Mouse (Mus musculus): ENCODE measurements around the gene Fbln5. TPM values are rescaled to one million over a fixed set of nuclear protein-coding genes. Genes with fewer than 3 reads are reported as not detected.

Fbln5 gene
- polyA plus RNA-seq, 1 experiment from 2014 or later = 14.5 TPM

GRCm38 (mm10) chr12:101776383-101776782, 42.5 kb downstream of the Fbln5 start:
- no peak overlapping the region for H3K4me3 ChIP-seq (ENCODE audit: low read depth, low read length)
- no peaks in the 10 kb centered on the region for H3K27me3 ChIP-seq (ENCODE audit: control insufficient read depth, insufficient read depth, low read length)
- no peaks in the 10 kb centered on the region for H3K9me3 ChIP-seq (ENCODE audit: control insufficient read depth, low read length)
- no peaks in the 10 kb centered on the region for H3K36me3 ChIP-seq (ENCODE audit: control insufficient read depth, insufficient read depth, low read length)
- no peak overlapping the region for H3K27ac ChIP-seq (ENCODE audit: low read depth, low read length)
- H3K4me1 ChIP-seq (ENCODE audit: control insufficient read depth, insufficient read depth, low read length) = no peaks in the 10 kb centered on the region
- H3K4me2 ChIP-seq = no peak overlapping the region
- no peak overlapping the region for H3K9ac ChIP-seq (ENCODE audit: low read length)
- ATAC-seq (ENCODE audit: low FRiP score) (no peak), DNase-seq (ENCODE audit: low spot score, missing footprints) (no peak)
- 79% methylated on average over 5 of the region's 5 CpGs for WGBS

- H3K4me1 ChIP-seq (ENCODE audit: control insufficient read depth, insufficient read depth, low read length) = no peaks in the 10 kb centered on the region
- WGBS = 75% methylated on average over 4 of the region's 4 CpGs
These were observed 44.7 kb downstream of the Fbln5 start for GRCm38 (mm10) chr12:101774116-101774515.

GRCm38 (mm10) chr12:101772962-101773361, 45.9 kb downstream of the Fbln5 start:
- H3K27me3 ChIP-seq (ENCODE audit: control insufficient read depth, insufficient read depth, low read length) = no peaks in the 10 kb centered on the region
- 66% methylated on average over 3 of the region's 3 CpGs for WGBS
- no peaks in the 10 kb centered on the region for H3K9me3 ChIP-seq (ENCODE audit: control insufficient read depth, low read length)
- no peak overlapping the region for H3K4me3 ChIP-seq (ENCODE audit: low read depth, low read length)
- H3K36me3 ChIP-seq (ENCODE audit: control insufficient read depth, insufficient read depth, low read length) = no peaks in the 10 kb centered on the region
- ATAC-seq (ENCODE audit: low FRiP score) (no peak), DNase-seq (ENCODE audit: low spot score, missing footprints) (no peak)
- H3K27ac ChIP-seq (ENCODE audit: low read depth, low read length) = no peak overlapping the region
- H3K4me2 ChIP-seq = no peak overlapping the region
- H3K4me1 ChIP-seq (ENCODE audit: control insufficient read depth, insufficient read depth, low read length) = no peaks in the 10 kb centered on the region
- H3K9ac ChIP-seq (ENCODE audit: low read length) = no peak overlapping the region

More at GRCm38 (mm10) chr12:101774116-101774515, 44.7 kb downstream of the Fbln5 start:
- DNase-seq (ENCODE audit: low spot score, missing footprints) = no peak
- no peaks in the 10 kb centered on the region for H3K36me3 ChIP-seq (ENCODE audit: control insufficient read depth, insufficient read depth, low read length)
- H3K9ac ChIP-seq (ENCODE audit: low read length) = no peak overlapping the region
- H3K4me3 ChIP-seq (ENCODE audit: low read depth, low read length) = no peak overlapping the region
- no peaks in the 10 kb centered on the region for H3K9me3 ChIP-seq (ENCODE audit: control insufficient read depth, low read length)
- no peak overlapping the region for H3K4me2 ChIP-seq
- no peak for ATAC-seq (ENCODE audit: low FRiP score)
- H3K27ac ChIP-seq (ENCODE audit: low read depth, low read length) = no peak overlapping the region
- H3K27me3 ChIP-seq (ENCODE audit: control insufficient read depth, insufficient read depth, low read length) = no peaks in the 10 kb centered on the region

GRCm38 (mm10) chr12:101770283-101771015, 48.4 kb downstream of the Fbln5 start:
- Histone ChIP-seq H3K4me3 (ENCODE audit: low read depth, low read length) (no peak overlapping the region), H3K9me3 (ENCODE audit: control insufficient read depth, low read length) (no peaks in the 10 kb centered on the region), H3K36me3 (ENCODE audit: control insufficient read depth, insufficient read depth, low read length) (no peaks in the 10 kb centered on the region), H3K9ac (ENCODE audit: low read length) (no peak overlapping the region), H3K4me2 (no peak overlapping the region), H3K27ac (ENCODE audit: low read depth, low read length) (no peak overlapping the region), H3K27me3 (ENCODE audit: control insufficient read depth, insufficient read depth, low read length) (no peaks in the 10 kb centered on the region), H3K4me1 (ENCODE audit: control insufficient read depth, insufficient read depth, low read length) (peaks cover 11% of the 10 kb centered on the region)
- 92% methylated on average over 5 of the region's 5 CpGs for WGBS
- ATAC-seq (ENCODE audit: low FRiP score) (no peak), DNase-seq (ENCODE audit: low spot score, missing footprints) (peak; percentile 17)

- DNase-seq (ENCODE audit: low spot score, missing footprints) (no peak), ATAC-seq (ENCODE audit: low FRiP score) (no peak)
- H3K4me3 ChIP-seq (ENCODE audit: low read depth, low read length) = no peak overlapping the region
- no peaks in the 10 kb centered on the region for H3K36me3 ChIP-seq (ENCODE audit: control insufficient read depth, insufficient read depth, low read length)
- H3K27ac ChIP-seq (ENCODE audit: low read depth, low read length) = no peak overlapping the region
- peaks cover 11% of the 10 kb centered on the region for H3K4me1 ChIP-seq (ENCODE audit: control insufficient read depth, insufficient read depth, low read length)
- H3K4me2 ChIP-seq = no peak overlapping the region
- H3K27me3 ChIP-seq (ENCODE audit: control insufficient read depth, insufficient read depth, low read length) = no peaks in the 10 kb centered on the region
- H3K9ac ChIP-seq (ENCODE audit: low read length) = no peak overlapping the region
- H3K9me3 ChIP-seq (ENCODE audit: control insufficient read depth, low read length) = no peaks in the 10 kb centered on the region
- WGBS = 63% methylated on average over 9 of the region's 9 CpGs
These were observed 51.4 kb downstream of the Fbln5 start for GRCm38 (mm10) chr12:101767306-101768053.

GRCm38 (mm10) chr12:101766228-101766852, 52.5 kb downstream of the Fbln5 start:
- no peak overlapping the region for H3K27ac ChIP-seq (ENCODE audit: low read depth, low read length)
- peaks cover 11% of the 10 kb centered on the region for H3K4me1 ChIP-seq (ENCODE audit: control insufficient read depth, insufficient read depth, low read length)
- H3K9me3 ChIP-seq (ENCODE audit: control insufficient read depth, low read length) = no peaks in the 10 kb centered on the region
- H3K9ac ChIP-seq (ENCODE audit: low read length) = no peak overlapping the region
- H3K4me2 ChIP-seq = no peak overlapping the region
- DNase-seq (ENCODE audit: low spot score, missing footprints) = no peak
- H3K36me3 ChIP-seq (ENCODE audit: control insufficient read depth, insufficient read depth, low read length) = no peaks in the 10 kb centered on the region
- peak; percentile 64 for ATAC-seq (ENCODE audit: low FRiP score)
- WGBS = 41% methylated on average over 3 of the region's 3 CpGs
- H3K27me3 ChIP-seq (ENCODE audit: control insufficient read depth, insufficient read depth, low read length) = no peaks in the 10 kb centered on the region
- no peak overlapping the region for H3K4me3 ChIP-seq (ENCODE audit: low read depth, low read length)

- no peaks in the 10 kb centered on the region for H3K9me3 ChIP-seq (ENCODE audit: control insufficient read depth, low read length)
- no peak overlapping the region for H3K9ac ChIP-seq (ENCODE audit: low read length)
- H3K4me3 ChIP-seq (ENCODE audit: low read depth, low read length) = no peak overlapping the region
- H3K27ac ChIP-seq (ENCODE audit: low read depth, low read length) = no peak overlapping the region
- DNase-seq (ENCODE audit: low spot score, missing footprints) (no peak), ATAC-seq (ENCODE audit: low FRiP score) (no peak)
- H3K4me1 ChIP-seq (ENCODE audit: control insufficient read depth, insufficient read depth, low read length) = peaks cover 11% of the 10 kb centered on the region
- WGBS = 87% methylated on average over 5 of the region's 5 CpGs
- no peaks in the 10 kb centered on the region for H3K36me3 ChIP-seq (ENCODE audit: control insufficient read depth, insufficient read depth, low read length)
- H3K27me3 ChIP-seq (ENCODE audit: control insufficient read depth, insufficient read depth, low read length) = no peaks in the 10 kb centered on the region
- H3K4me2 ChIP-seq = no peak overlapping the region
These were observed 54.0 kb downstream of the Fbln5 start for GRCm38 (mm10) chr12:101764870-101765269.

GRCm38 (mm10) chr12:101763065-101763464, 55.8 kb downstream of the Fbln5 start:
- WGBS = 74% methylated on average over 3 of the region's 3 CpGs
- Histone ChIP-seq H3K27me3 (ENCODE audit: control insufficient read depth, insufficient read depth, low read length) (no peaks in the 10 kb centered on the region), H3K4me1 (ENCODE audit: control insufficient read depth, insufficient read depth, low read length) (peaks cover 11% of the 10 kb centered on the region), H3K36me3 (ENCODE audit: control insufficient read depth, insufficient read depth, low read length) (no peaks in the 10 kb centered on the region), H3K27ac (ENCODE audit: low read depth, low read length) (no peak overlapping the region), H3K4me3 (ENCODE audit: low read depth, low read length) (no peak overlapping the region), H3K9ac (ENCODE audit: low read length) (no peak overlapping the region), H3K4me2 (no peak overlapping the region), H3K9me3 (ENCODE audit: control insufficient read depth, low read length) (no peaks in the 10 kb centered on the region)
- DNase-seq (ENCODE audit: low spot score, missing footprints) (no peak), ATAC-seq (ENCODE audit: low FRiP score) (no peak)

GRCm38 (mm10) chr12:101762054-101762453, 56.8 kb downstream of the Fbln5 start:
- H3K27ac ChIP-seq (ENCODE audit: low read depth, low read length) = no peak overlapping the region
- H3K9me3 ChIP-seq (ENCODE audit: control insufficient read depth, low read length) = no peaks in the 10 kb centered on the region
- H3K4me3 ChIP-seq (ENCODE audit: low read depth, low read length) = no peak overlapping the region
- no peak overlapping the region for H3K9ac ChIP-seq (ENCODE audit: low read length)
- no peaks in the 10 kb centered on the region for H3K27me3 ChIP-seq (ENCODE audit: control insufficient read depth, insufficient read depth, low read length)
- peaks cover 11% of the 10 kb centered on the region for H3K4me1 ChIP-seq (ENCODE audit: control insufficient read depth, insufficient read depth, low read length)
- DNase-seq (ENCODE audit: low spot score, missing footprints) = no peak
- no peaks in the 10 kb centered on the region for H3K36me3 ChIP-seq (ENCODE audit: control insufficient read depth, insufficient read depth, low read length)
- no peak for ATAC-seq (ENCODE audit: low FRiP score)
- no peak overlapping the region for H3K4me2 ChIP-seq
- WGBS = 89% methylated on average over 5 of the region's 5 CpGs
